Mouse (Mus musculus) heart, embryonic 11.5 days (tissue): ENCODE results near the gene Dclre1c. TPM values are rescaled to one million over a fixed set of nuclear protein-coding genes. Genes with fewer than 3 reads are reported as not detected.

Experiments
- ATAC-seq: fragments of 200-750 bp; cut with Nextera tagmentation; replicated peaks from 2 replicates; pipeline ENCODE4 v1.8.0; 2017; ENCODE audit warnings: moderate library complexity; ENCODE audit not compliant: insufficient number of reproducible peaks, low FRiP score, low TSS enrichment
- H3K27ac ChIP-seq: fragments of 300-500 bp; sonication (generic); 2 replicates; pipeline ENCODE4 v1.5.1; 2014; ENCODE audit warnings: mild to moderate bottlenecking, low read depth, low read length
- H3K27me3 ChIP-seq: fragments of 300-500 bp; sonication (generic); 2 replicates; pipeline ENCODE4 v1.6.1; 2014; ENCODE audit warnings: mild to moderate bottlenecking, low read length, mixed read lengths; ENCODE audit not compliant: control insufficient read depth, insufficient read depth
- H3K36me3 ChIP-seq: fragments of 300-500 bp; sonication (generic); 2 replicates; pipeline ENCODE4 v1.6.1; 2014; ENCODE audit warnings: mild to moderate bottlenecking, low read length, moderate library complexity, mixed read lengths; ENCODE audit not compliant: control insufficient read depth, insufficient read depth
- H3K4me1 ChIP-seq: fragments of 300-500 bp; sonication (generic); 2 replicates; pipeline ENCODE4 v1.6.1; 2014; ENCODE audit warnings: low read length; ENCODE audit not compliant: control insufficient read depth, insufficient read depth
- H3K4me2 ChIP-seq: fragments of 300-500 bp; sonication (generic); 2 replicates; pipeline ENCODE4 v1.6.1; 2014; ENCODE audit warnings: mild to moderate bottlenecking, moderate library complexity
- H3K4me3 ChIP-seq: fragments of 300-500 bp; sonication (generic); 2 replicates; pipeline ENCODE4 v1.5.1; 2014; ENCODE audit warnings: low read depth, low read length
- H3K9ac ChIP-seq: fragments of 300-500 bp; sonication (generic); 2 replicates; pipeline ENCODE4 v1.6.1; 2014; ENCODE audit warnings: mild to moderate bottlenecking, low read depth, low read length, moderate library complexity
- H3K9me3 ChIP-seq: fragments of 300-500 bp; sonication (generic); replicated peaks from 2 replicates; pipeline ENCODE4 v1.6.1; 2016; ENCODE audit warnings: low read length; ENCODE audit not compliant: control insufficient read depth
- WGBS: fragments of 180-500 bp; shearing (Covaris S2); extraction: QIAGEN DNeasy Blood & Tissue Kit; methylation state at CpG from one replicate; pipeline ENCODE4 v1.1.7; 2014; ENCODE audit not compliant: insufficient replicate concordance; 5-methylcytosine and 5-hydroxymethylcytosine counted together
- polyA plus RNA-seq: library from polyadenylated mRNA; unstranded; fragments of >200 nt; fragmentation: Nextera tagmentation; extraction: Ambion mirVana; gene quantifications from 2 replicates; pipeline ENCODE4 v1.2.1, GENCODE M21; 2014

Gene Dclre1c
- polyA plus RNA-seq, 1 experiment from 2014 or later, result 5.2 TPM

DNA sequence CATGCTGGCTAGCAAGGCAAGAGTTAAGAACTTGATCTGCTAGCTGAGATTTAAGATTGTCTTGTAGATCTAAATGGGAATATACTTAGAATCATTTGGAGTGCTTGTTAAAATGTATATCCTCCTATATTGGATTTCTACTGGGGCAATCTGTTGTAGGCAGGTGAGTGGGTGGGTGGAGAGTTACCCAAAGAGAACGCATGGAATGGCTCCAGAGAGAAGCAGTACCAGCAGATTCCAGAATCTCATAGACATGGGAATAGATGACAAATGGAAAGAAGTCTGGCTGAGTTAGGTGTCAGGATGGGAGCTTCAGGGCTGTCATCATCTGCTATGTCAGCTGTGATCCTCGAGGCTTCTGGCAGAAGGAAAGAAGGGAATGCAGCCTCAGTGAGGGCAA, 25.5 kb downstream of the Dclre1c start:
- Histone ChIP-seq H3K9ac (no peak overlapping the region), H3K4me2 (no peak overlapping the region), H3K27me3 (no peaks in the 10 kb centered on the region), H3K4me1 (no peaks in the 10 kb centered on the region), H3K36me3 (no peaks in the 10 kb centered on the region), H3K9me3 (no peaks in the 10 kb centered on the region), H3K27ac (no peak overlapping the region), H3K4me3 (no peak overlapping the region)
- 60% methylated on average over 2 of the region's 2 CpGs for WGBS
- no peak for ATAC-seq

DNA sequence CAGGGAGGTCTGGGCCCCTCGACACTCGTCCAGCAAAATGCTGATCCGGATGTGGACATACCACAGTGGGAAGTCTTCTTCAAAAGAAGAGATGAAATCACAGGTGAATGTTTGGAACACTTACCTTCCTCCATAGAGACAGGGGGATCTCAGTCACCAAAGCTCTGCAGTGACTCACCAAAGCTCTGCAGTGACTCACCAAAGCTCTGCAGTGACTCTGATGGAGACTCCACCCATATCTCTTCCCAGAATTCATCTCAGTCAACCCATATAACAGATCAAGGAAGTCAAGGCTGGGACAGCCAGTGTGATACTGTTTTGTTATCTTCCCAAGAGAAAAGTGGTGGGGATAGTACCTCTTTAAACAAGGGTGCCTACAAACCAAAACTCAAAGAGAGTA, 29.2 kb downstream of the Dclre1c start:
- Histone ChIP-seq H3K27ac (no peak overlapping the region), H3K4me3 (no peak overlapping the region), H3K4me1 (no peaks in the 10 kb centered on the region), H3K4me2 (no peak overlapping the region), H3K36me3 (no peaks in the 10 kb centered on the region), H3K9me3 (no peaks in the 10 kb centered on the region), H3K9ac (no peak overlapping the region), H3K27me3 (no peaks in the 10 kb centered on the region)
- ATAC-seq, result no peak
- WGBS, result 92% methylated on average over 3 of the region's 3 CpGs

- Histone ChIP-seq H3K4me1 (no peaks in the 10 kb centered on the region), H3K4me2 (no peak overlapping the region), H3K9me3 (no peaks in the 10 kb centered on the region), H3K9ac (no peak overlapping the region), H3K4me3 (no peak overlapping the region), H3K36me3 (peaks cover 5% of the 10 kb centered on the region; the same call in 1 of the 2 replicates), H3K27me3 (no peaks in the 10 kb centered on the region), H3K27ac (no peak overlapping the region)
- no peak for ATAC-seq
- 80% methylated on average over 4 of the region's 4 CpGs for WGBS
Observed at GRCm38 (mm10) chr2:3456590-3456989, 32.7 kb downstream of the Dclre1c start.

GRCm38 (mm10) chr2:3473891-3474290, 50.0 kb downstream of the Dclre1c start:
- Histone ChIP-seq H3K27me3 (no peaks in the 10 kb centered on the region), H3K4me2 (peak overlapping the region; percentile 69), H3K4me1 (peaks cover 6% of the 10 kb centered on the region; the same call in 1 of the 2 replicates), H3K27ac (peak overlapping the region; percentile 95), H3K4me3 (peak overlapping the region; percentile 95), H3K36me3 (no peaks in the 10 kb centered on the region), H3K9ac (peak overlapping the region; percentile 92), H3K9me3 (no peaks in the 10 kb centered on the region)
- WGBS, result 1% methylated on average over 12 of the region's 12 CpGs
- no peak for ATAC-seq

GRCm38 (mm10) chr2:3474361-3474805, 50.5 kb downstream of the Dclre1c start:
- peak overlapping the region; percentile 95 for H3K4me3 ChIP-seq
- ATAC-seq, result peak; percentile 67
- 0 out of 2 replicates have a peak, but pooled peaks cover 2% of the 10 kb centered on the region for H3K9me3 ChIP-seq
- peak overlapping the region; percentile 69 for H3K4me2 ChIP-seq
- under 1% methylated on average over 46 of the region's 46 CpGs for WGBS
- H3K27me3 ChIP-seq, result no peaks in the 10 kb centered on the region
- H3K4me1 ChIP-seq, result peaks cover 6% of the 10 kb centered on the region; the same call in 1 of the 2 replicates
- H3K9ac ChIP-seq, result peak overlapping the region; percentile 92
- peak overlapping the region; percentile 95 for H3K27ac ChIP-seq
- H3K36me3 ChIP-seq, result no peaks in the 10 kb centered on the region

GRCm38 (mm10) chr2:3474861-3475283, 50.9 kb downstream of the Dclre1c start, which contains the start of gene Suv39h2:
Suv39h2 (minus strand) TSS chr2:3475031.
- Histone ChIP-seq H3K27me3 (no peaks in the 10 kb centered on the region), H3K9ac (peak within 1 kb of the TSS; percentile 92), H3K27ac (peak within 1 kb of the TSS; percentile 95), H3K4me1 (peaks cover 6% of the 10 kb centered on the region; the same call in 1 of the 2 replicates), H3K36me3 (no peaks in the 10 kb centered on the region), H3K9me3 (0 out of 2 replicates have a peak, but pooled peaks cover 2% of the 10 kb centered on the region), H3K4me2 (peak within 1 kb of the TSS; percentile 69), H3K4me3 (peak within 1 kb of the TSS; percentile 95)
- ATAC-seq, result peak; percentile 100
- under 1% methylated on average over 42 of the region's 42 CpGs for WGBS

DNA sequence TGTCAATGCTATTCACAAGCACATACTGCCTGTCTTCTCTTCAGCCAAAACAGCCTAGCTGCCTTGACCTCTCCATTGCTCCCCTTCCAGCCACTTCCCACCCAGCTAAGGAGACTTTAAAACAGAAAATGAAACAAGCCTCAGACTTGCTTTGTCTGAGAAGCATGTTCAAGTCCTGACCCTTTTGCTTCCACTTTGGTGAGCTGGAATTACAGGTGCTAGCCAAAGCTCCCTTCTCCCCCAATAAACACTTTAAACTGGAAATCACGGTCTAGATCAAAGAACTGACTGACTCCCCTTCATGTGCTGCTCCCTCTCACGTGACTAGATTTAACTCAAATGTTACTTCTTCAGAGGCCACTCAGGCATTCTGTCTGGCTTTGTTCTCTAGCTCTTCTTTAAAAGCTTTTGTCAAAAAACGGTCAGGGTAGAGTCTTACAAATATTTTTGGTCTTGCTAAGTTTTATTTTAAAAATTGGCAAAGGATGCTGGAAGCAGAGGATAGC, 51.9 kb downstream of the Dclre1c start:
- no peaks in the 10 kb centered on the region for H3K36me3 ChIP-seq
- H3K9ac ChIP-seq, result no peak overlapping the region
- no peak overlapping the region; the same call in 1 of the 2 replicates for H3K4me3 ChIP-seq
- H3K27me3 ChIP-seq, result no peaks in the 10 kb centered on the region
- no peak overlapping the region for H3K27ac ChIP-seq
- H3K4me1 ChIP-seq, result peaks cover 6% of the 10 kb centered on the region; the same call in 1 of the 2 replicates
- no peak for ATAC-seq
- H3K9me3 ChIP-seq, result 0 out of 2 replicates have a peak, but pooled peaks cover 2% of the 10 kb centered on the region
- H3K4me2 ChIP-seq, result peak overlapping the region; percentile 69
- WGBS, result 65% methylated on average over 3 of the region's 3 CpGs

GRCm38 (mm10) chr2:3480239-3480638, 56.3 kb downstream of the Dclre1c start:
- no peaks in the 10 kb centered on the region for H3K4me1 ChIP-seq
- no peaks in the 10 kb centered on the region for H3K27me3 ChIP-seq
- ATAC-seq, result no peak
- H3K9me3 ChIP-seq, result 0 out of 2 replicates have a peak, but pooled peaks cover 2% of the 10 kb centered on the region
- WGBS, result 70% methylated on average over 3 of the region's 3 CpGs
- H3K9ac ChIP-seq, result no peak overlapping the region
- no peaks in the 10 kb centered on the region for H3K36me3 ChIP-seq
- H3K4me3 ChIP-seq, result no peak overlapping the region
- no peak overlapping the region for H3K4me2 ChIP-seq
- H3K27ac ChIP-seq, result no peak overlapping the region

GRCm38 (mm10) chr2:3489816-3490215, 65.9 kb downstream of the Dclre1c start:
- Histone ChIP-seq H3K36me3 (peaks cover 32% of the 10 kb centered on the region), H3K4me1 (no peaks in the 10 kb centered on the region), H3K27ac (no peak overlapping the region), H3K4me2 (no peak overlapping the region), H3K9ac (no peak overlapping the region), H3K9me3 (no peaks in the 10 kb centered on the region), H3K27me3 (no peaks in the 10 kb centered on the region), H3K4me3 (no peak overlapping the region)
- WGBS, result 89% methylated on average over 3 of the region's 3 CpGs
- ATAC-seq, result no peak
